Comparison of ENCODE assay signal across 17 mouse cellular contexts in genomic region chr7:130501499-130501898, GRCm38 (mm10).
"Had no signal": no experiment of that assay in that cellular context is flagged by ENCODE, and none has a peak within 500 bp of the region (broad histone marks: within the 10 kb centered on the region; RNA-seq: fewer than 3 reads in every experiment).

No protein-coding gene starts in this region.

- DNase-seq: gastrocnemius, adult 2 months; gastrocnemius, postnatal 10 days; gastrocnemius, postnatal 36 days; heart, adult 18-20 months; heart, postnatal 10 days; heart, postnatal 4 days; kidney, adult 11 months; kidney, adult 2 months; kidney, adult 9 months; kidney, postnatal 14 days; kidney, postnatal 36 days; layer of hippocampus, adult 9-11 months; layer of hippocampus, postnatal 36 days; left cerebral cortex, postnatal 4 days had no signal

- ATAC-seq: hindbrain, postnatal 0 days; intestine, embryonic 16.5 days; liver, embryonic 12.5 days had no signal
